Mouse (Mus musculus) liver, embryonic 14.5 days (tissue): ENCODE measurements around the gene Plxna4.

ENCODE experiments used
- CTCF ChIP-seq: IDR thresholded peaks from 2 replicates; pipeline ENCODE4 v1.5.1; 2016; ENCODE audit warnings: antibody characterized with exemption, low read depth, control low read depth
- EP300 ChIP-seq: IDR thresholded peaks from 2 replicates; pipeline ENCODE4 v1.6.1; 2016; ENCODE audit warnings: antibody characterized with exemption, low read depth

GRCm38 (mm10) chr6:32328028-32328427 lies 260.0 kb downstream of the Plxna4 start:
- TF ChIP-seq CTCF (peak; percentile 94), EP300 (no peak)
